Mouse (Mus musculus) lung, postnatal 0 days (tissue): ENCODE measurements around the gene Atg10.

Experiments used
- CTCF ChIP-seq: IDR thresholded peaks from 2 replicates; pipeline ENCODE4 v1.5.1; 2016; ENCODE audit warnings: antibody characterized with exemption, mild to moderate bottlenecking
- EP300 ChIP-seq: IDR thresholded peaks from 2 replicates; pipeline ENCODE4 v1.6.1; 2016; ENCODE audit warnings: antibody characterized with exemption, mild to moderate bottlenecking, control low read depth

GRCm38 (mm10) chr13:91100417-91100816, 123.4 kb downstream of the Atg10 start:
- TF ChIP-seq CTCF (no peak), EP300 (no peak)
